Mouse (Mus musculus): Measurements from ENCODE around the gene Gm26920.
"Not testable (repeated sequence)": the region's sequence is repeated elsewhere in the genome, so short reads cannot be mapped to it uniquely, and the experiment has no call there.

The Gm26920 gene

DNA sequence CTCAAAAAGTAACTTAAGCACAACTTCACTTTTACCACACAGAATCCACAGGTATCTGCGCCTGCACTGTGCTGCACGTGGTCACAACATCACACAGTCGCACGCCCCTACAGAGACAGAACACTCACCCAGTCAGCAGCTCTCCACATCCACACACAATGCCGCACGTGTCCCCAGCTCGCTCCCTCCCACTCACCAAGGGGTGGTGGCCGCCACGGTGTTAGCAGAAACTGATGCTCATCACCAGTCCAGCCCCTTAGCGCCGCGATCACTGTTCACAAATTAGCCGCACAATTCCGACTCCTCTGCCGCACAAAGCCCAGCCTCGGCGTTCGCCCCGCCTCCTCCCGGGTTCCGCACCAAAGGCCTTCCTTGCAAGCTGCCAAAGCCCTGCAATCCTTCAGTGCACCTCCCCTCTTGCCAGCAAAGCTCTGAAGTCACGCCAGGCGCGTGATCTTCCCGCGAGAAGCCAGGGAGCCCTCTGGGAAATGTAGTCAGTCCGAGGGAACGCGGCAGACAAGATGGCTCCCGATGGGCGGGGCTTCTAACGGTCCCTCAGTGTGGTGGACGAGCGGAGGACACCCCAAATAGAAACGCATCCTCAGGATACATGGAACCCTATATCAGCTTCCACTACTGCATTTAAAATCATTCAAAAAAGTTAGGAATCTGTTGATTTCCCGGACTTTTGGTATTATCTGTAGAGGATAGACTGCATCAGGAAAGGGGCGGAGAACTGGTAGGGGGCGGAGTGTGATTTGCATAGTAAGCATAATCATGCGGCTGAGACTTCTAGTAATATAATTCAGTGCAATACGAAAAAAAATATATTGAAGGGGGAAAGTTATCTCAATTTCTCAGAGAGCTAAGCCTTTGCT, at the start of gene Gm26920, which contains the start of gene Zfp566:
Gm26920 (minus strand) TSS at position 319 of the 878 bp plus-strand sequence.
Zfp566 (minus strand) TSS at position 436 of the 878 bp plus-strand sequence.
- DNase-seq: peak; percentile 95 to 97

- DNase-seq: no peak
Measured at GRCm38 (mm10) chr7:30136826-30137225, 46.6 kb upstream of the Gm26920 start.

DNA sequence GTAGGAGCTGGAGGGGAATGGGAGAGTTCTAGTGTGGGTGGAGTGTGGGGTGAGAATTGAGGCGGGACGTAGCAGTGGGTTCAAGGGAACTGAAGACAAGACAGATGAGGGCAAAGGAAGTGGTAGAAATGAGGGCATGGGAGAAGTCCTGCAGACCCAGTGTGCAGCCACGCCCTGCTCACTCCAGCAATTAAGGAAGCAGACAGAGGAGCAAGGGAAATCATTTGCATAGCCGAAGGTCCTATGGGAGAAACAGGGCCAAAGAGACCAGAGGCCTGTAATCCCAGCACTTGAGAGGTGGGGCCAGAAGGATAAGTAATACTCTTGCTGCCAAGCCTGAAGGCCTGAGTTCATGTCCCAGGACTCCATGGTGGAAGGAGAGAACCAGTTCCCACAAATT, 42.2 kb upstream of the Gm26920 start:
- no peak for DNase-seq

DNA sequence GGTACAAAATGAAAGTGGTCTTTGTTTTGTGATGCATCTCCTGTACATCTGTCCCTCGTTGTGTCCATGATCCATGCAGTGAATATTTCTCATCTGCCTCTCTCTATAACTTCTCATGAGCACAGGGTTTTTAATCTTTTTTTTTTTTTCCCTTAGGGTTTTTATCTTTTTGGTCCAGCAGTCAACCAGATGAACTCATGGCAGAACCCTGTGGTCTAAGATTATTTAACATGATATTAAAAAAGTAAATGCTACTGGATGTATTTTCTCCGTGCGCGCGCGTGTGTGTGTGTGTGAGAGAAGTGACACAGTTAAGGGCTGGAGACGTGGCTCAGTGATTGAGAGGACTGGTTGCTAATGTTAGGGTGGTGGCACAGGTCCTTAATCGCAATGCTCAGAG, 39.7 kb upstream of the Gm26920 start:
- no peak for DNase-seq

DNA sequence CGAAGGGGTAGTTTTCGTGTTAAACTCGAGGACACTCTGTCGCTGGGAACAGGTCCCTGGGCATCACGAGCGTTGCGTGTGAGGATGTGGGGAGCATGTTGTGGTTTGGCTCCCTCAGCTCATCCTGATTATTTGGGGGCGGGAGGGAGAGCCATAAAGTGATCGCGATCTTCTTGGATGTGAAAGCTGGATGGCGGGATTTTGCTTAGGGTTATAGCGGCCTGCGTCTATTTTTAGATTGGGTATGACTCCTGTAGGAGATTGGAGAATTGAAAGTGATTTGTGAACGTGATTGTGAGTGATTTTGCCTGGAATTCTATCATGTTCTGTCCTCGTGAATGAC, 31.9 kb upstream of the Gm26920 start:
- DNase-seq: no peak

GRCm38 (mm10) chr7:30121308-30122187, 31.3 kb upstream of the Gm26920 start, which contains the start of gene Zfp382:
Gene Zfp382 (plus strand): TSS chr7:30121942.
- peak; percentile 92 to 95 for DNase-seq

- DNase-seq: not testable (repeated sequence)
Measured at GRCm38 (mm10) chr7:30117935-30118334, 27.7 kb upstream of the Gm26920 start.

DNA sequence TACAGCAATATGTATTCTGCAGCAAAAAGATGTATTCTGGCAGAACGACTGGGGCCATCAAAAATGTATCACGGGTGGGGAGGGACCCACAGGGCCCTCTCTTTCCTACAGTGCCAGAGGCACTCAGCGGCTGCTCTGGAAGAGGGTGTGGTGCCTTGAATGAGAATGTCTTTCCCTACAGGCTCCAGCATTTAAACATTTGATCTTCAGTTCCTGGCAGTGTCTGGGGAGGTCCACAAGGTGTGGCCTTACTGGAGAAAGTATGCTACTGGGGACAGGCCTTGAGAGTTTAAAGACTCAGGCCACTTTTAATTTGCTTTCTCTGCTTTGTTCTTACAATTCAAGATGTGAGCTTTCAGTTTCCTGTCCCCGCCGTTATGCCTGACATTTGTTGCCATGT, 25.9 kb upstream of the Gm26920 start:
- no peak for DNase-seq

DNA sequence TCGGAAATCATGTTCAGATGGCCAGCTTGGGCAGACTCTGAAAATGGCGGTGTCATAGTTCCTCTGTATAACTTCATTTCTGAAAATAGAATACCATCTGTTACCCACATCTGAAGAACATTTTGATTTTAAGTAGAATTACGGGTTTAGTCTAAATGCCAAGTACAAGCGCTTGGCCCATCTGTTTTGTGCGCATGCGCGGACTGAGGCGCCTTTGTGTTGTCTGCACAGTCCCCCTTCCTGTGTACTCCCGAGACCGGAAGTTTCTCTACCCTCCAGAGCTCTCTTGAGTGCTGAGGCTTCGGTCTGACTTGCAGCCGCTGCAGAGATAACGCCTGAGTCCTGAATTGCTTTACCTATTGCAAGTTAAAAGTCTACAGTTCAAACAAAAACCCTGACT, 9.1 kb upstream of the Gm26920 start:
- DNase-seq: no peak

DNA sequence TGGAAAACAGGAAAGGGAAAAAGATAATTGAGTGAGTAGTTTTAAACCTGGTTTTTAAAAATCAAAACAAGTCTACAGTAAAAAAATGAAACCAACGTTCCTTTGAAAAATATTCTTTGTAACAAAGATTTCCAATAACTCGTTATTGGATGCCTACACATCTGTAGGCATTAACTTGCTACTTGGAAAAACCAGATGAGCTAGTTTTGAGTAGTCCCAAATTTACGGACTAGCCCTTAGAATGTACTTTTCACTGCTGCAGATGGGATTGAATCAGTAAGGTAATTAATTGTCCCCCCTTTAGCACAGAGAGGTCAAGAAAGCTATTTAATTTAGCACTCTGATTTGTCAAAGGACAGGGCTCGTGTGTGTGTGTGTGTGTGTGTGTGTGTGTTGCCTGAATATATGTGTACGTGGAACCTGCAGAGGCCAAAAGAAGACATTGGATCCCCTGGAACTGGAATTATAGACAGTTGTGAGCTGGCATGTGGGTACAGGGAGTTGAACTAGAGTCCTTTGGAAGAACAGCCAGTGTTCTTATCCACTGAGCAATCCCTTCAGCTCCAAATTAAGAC, 5.4 kb upstream of the Gm26920 start:
- peak; percentile 11 to 12 for DNase-seq

- peak; percentile 94 to 96 for DNase-seq
Measured at GRCm38 (mm10) chr7:30094646-30095429, 4.6 kb upstream of the Gm26920 start, which contains the start of gene Zfp260. Gene Zfp260 (plus strand): TSS chr7:30094777.

DNA sequence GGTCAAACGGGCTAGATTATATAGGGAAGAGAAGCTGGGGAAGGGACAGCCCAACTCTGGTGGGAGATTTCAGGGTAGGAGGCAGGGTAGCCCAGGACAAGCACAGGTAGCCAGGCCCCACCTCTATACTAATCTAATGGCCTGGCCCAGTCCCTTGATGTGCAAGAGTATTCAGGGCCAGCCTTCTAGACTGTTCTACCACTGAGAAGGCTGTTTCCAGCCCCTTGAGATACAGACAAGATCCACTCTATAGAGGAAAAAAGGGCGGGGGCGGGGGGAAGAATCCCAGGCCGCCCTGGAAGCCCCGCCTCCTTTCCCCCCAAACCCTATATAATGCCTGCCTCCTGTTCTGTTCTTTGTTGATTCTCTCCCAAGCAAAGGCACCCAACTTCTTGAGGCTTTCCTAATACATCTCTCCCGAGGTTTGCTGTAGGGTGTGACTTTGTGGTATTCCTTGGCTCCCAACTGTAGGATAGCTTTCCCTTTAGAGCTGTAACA, 3.8 kb upstream of the Gm26920 start:
- DNase-seq: no peak

- no peak for DNase-seq
Measured at GRCm38 (mm10) chr7:30092666-30093065, 2.5 kb upstream of the Gm26920 start.

DNA sequence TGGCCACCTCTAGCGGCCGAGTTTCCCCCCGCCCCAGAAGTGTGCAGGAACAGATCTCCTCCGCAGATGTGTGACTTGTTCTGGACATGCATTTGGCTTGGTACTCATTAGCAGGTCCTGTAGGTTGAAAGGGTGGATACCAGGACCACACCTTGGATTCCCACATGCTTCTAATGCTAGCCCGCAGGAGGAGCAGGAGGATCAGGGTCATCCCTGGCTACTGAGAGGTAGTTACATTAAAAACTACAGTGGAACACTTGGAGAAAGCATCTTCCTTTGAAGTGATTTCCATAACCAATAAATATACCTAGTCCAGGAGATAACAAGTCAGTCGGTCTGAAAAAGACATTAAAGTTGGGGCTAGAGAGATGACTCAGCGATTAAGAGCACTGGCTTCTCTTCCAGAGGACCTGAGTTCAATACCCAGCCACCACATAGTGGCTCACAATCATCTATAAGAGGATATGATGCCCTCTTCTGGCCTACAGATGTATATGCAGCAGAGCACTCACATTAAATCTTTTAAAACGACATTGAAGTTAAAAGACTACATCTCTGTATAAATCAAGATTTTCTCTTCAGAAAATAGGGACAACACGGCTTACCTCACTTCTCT, 868 bp upstream of the Gm26920 start:
- peak in 1 of 2 experiments; percentile 27 for DNase-seq

DNA sequence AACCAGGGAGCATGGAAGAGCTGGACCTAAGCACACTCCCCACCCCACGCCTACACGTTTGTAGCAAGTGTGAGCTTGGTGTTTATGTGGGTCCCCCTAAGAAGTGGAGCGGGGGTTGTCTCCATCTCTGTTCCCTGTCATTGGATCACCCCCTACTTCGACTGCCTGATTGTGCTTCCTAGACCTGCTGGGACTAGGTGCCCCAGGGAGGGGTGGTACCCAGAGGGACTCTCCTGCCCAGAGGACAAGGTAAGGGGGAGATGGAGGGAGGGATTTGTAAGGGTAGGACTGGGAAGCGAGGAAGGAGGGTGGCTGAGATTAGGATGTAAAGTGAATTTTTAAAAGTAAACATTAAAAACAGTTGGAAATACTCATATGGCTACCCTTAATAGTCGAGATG, 805 bp downstream of the Gm26920 start:
- DNase-seq: no peak

- DNase-seq: no peak
Measured at GRCm38 (mm10) chr7:30086524-30086923, 3.7 kb downstream of the Gm26920 start.

- DNase-seq: peak; percentile 86 to 88
Measured at GRCm38 (mm10) chr7:30072146-30073028, 17.8 kb downstream of the Gm26920 start, which contains the start of gene Zfp82. Gene Zfp82 (minus strand): TSS chr7:30072900.

- no peak for DNase-seq
Measured at GRCm38 (mm10) chr7:30064622-30065021, 25.6 kb downstream of the Gm26920 start.

DNA sequence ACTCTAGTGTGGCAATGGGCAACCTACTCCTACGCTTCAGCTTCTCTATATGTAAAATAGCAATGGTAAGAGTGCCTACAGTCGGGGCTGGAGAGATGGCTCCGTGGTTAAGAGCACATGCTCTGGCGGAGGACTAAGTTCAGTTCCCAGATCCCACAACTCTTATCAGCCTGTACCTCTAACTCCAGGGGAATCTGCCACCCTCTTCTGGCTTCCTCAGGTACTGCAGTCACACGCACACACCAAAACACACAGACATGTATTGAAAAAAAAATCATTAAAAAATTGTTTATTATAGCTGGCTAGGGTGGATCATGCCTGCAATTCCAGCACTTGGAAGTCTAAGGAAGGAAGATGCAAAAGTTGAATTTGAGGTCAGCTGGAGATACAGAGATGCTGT, 27.7 kb downstream of the Gm26920 start:
- DNase-seq: peak; percentile 53 to 55

DNA sequence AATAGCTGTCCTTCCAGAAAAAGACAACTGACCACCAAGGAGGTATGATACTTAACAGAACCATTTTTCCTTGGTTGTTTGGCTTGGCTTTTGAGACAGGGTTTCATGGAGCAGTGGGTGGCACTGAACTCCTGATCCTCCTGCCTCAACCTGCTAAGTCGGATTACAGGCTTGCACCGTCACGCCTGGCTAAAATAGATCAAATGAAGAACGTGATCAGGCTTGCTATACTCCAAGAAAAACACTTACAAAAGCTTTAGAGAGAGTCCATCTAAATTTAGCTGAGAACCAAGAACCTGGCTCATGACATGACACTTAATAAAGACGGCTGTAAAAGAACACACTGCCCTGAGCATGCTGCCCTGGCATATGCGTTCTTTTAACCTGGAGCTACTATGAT, 29.9 kb downstream of the Gm26920 start:
- DNase-seq: no peak

All from kidney, postnatal 4 days (tissue).